Mouse (Mus musculus): ENCODE measurements around the gene Lrpap1.

GRCm38 (mm10) chr5:35055076-35055475, 50.5 kb downstream of the Lrpap1 start:
- no peak for TF ChIP-seq CTCF (IDR thresholded peaks at IDR 0.05; ENCODE audit: low read depth)
- TF ChIP-seq EP300 (IDR thresholded peaks at IDR 0.05; ENCODE audit: low read depth), result no peak

Data from liver, embryonic 14.5 days (tissue).